Mouse (Mus musculus) WW6 (cell line): ENCODE measurements around the gene Glb1l.
"Not testable (repeated sequence)": the region's sequence is repeated elsewhere in the genome, so short reads cannot be mapped to it uniquely, and the experiment has no call there.

ENCODE experiments used
- DNase-seq: peaks from one replicate; pipeline ENCODE4 v3.0.0-alpha.2; 2013; ENCODE audit warnings: low read depth, low spot score

The Glb1l gene

DNA sequence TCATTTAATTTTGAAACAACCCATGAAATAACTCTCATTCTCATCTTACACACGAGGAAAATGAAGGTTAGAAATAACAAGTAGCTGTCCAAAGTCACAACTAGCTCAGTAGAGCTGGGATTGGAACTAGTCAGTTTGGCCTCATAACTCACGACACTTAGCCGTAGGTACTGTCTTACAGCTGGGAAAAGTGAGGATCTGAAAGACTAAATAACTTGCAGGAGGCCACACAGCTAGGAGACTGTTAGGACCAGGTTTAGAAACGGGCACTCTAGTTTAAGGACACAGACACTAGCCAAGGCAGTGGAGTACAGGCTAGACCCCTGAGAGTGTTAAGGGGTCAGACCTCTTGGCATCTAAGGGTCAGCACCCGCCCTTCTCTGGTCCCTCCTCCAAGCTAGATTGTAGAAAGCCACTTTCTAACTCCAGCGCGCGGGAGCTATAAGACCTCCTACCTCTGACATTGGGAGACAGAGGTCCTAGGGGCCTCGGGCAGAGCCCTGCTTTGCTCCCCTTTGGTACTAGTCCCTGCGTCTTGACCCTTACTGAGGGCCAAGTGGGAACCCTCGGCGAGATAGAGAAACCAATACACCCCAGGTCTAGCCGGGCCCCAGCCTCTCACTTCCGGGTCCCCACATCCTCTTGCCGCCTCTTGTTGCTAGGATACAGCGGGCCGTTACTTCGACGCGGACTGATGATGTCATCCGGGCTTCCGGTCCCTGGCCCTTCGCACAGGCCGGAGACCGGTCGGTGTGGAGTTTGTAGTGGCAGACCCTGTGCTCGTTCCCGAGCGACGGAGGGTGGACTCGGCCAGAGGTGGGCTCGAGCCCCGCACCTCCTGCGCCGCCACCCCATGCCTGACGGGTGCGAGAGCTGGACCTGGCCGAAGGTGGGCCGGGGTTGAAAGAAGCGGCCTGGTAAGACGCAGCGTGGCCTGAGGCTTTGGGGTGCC is at the start of gene Glb1l, which contains the start of gene Stk16:
TSS of gene Glb1l (minus strand) at position 678 of the 952 bp plus-strand sequence.
TSS of gene Stk16 (plus strand) at position 703 of the 952 bp plus-strand sequence.
- peak; percentile 84 for DNase-seq

DNA sequence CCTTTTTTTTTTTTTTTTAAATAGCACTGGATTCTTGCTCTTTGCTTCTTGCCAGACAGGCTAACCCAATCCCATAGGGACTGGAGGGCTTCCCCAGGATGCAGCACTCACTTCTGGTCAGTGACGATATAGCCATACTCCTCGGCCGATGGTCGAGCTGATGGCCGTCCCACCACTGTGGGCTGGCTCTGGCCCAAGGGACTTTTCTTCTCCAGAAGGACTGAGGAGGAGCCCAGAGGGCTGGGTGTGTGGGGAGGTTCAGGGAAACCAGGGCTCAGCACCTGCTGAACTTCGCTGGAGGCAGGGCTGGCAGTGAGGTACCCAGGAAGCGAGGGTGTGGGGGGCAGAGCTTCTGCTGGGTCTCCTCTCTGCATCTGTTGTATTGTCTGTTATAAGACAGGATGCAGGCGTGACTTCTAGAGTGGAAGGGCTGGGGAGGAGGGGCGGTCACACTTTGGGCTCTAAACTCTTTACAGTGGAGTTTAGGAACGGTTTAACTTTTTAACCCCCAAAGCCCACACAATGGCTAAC is 45.0 kb upstream of the Glb1l start:
- no peak for DNase-seq

DNA sequence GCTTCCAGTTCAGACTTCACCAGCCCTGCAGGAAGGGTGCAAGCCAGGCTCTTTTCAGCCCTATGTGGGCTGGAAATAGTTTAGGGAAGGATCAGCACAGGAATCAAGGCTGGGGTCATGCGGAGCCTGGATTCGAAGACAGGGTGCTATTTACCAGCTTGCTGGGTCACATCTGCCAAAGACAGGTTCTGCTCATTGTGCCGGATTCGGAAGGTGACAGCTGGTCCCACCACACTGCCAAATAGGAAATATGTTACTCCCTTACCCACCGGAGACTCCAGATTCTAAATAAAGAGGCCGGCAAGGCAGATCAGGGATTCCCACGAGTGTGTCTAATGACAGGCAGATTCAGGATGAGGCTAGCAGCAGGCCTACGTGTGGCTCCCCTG is 44.0 kb upstream of the Glb1l start:
- DNase-seq, result no peak

DNA sequence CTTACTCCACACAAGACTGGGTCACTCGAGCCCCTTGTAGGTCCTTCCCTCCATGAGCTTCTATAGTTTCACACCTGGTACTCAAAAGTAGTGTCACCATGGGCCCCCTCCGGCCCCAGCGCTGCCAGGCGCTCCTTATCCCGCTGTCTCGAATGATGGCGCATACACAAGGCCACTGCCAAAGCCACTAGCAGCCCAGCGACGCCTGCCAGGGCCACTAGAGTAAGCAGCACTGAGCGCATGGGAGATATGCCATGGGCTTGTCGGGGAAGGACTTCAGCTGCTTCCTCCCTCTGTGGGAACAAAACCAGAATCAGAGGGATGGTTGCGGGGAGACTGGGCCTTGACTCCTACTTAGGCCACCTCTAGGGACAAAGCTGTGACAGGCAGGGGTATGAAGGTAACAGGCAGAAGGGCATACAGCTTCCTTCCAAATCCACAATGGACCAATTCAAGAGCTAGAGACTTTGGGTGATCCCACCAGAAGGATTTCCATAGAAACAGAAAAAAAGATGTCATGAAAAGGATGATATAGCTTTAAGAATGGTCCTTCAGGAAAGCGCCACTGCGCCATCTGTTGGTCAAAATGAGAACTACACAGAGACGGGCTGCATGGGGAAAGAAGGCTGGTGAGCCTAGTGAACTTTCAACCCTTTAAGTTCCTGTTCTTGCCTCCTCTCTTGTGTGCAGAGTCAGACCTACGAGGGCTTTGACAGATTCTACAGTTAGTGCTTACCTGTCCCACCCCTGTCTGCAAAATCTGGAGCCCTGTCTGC is 43.4 kb upstream of the Glb1l start:
- DNase-seq, result no peak

DNA sequence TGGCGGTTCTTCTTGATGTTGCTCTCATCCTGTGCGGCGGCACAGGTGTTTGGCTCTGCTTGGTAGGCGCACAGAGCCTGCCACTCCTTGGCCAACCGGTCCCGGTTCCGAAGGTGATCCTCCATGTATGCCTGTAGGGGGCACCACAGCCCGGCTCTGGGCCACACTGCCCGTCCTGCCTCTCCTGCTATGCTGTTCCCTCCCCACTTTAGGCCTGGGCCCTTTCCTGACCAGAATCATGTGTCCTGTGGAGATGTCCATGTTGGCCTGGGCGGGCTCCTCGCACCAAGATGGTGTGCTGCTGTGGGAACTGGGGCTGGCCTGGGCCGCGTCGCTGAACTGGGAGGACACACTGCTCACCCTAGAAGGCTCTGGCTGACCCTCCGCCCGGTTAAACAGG is 42.4 kb upstream of the Glb1l start:
- DNase-seq, result no peak

DNA sequence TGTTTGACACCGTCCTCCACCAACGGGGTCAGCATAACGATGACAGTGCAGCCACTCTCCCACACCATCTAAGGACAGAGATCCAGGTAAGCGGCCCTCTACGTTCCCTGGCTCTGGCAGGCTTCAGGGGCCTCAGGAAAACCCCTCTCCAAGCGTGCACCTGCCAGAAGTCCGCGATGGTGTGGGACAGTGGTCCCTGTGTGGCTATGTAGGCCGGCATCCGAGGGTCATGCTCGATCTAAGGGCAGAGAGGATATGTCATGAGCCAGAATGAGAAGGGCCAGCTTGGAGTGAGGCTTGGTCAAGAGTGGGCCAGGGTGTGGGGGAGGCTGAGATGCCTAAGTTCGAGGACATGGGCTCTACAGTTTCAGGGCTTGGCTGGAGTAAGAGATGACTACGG is 41.7 kb upstream of the Glb1l start:
- DNase-seq, result no peak

DNA sequence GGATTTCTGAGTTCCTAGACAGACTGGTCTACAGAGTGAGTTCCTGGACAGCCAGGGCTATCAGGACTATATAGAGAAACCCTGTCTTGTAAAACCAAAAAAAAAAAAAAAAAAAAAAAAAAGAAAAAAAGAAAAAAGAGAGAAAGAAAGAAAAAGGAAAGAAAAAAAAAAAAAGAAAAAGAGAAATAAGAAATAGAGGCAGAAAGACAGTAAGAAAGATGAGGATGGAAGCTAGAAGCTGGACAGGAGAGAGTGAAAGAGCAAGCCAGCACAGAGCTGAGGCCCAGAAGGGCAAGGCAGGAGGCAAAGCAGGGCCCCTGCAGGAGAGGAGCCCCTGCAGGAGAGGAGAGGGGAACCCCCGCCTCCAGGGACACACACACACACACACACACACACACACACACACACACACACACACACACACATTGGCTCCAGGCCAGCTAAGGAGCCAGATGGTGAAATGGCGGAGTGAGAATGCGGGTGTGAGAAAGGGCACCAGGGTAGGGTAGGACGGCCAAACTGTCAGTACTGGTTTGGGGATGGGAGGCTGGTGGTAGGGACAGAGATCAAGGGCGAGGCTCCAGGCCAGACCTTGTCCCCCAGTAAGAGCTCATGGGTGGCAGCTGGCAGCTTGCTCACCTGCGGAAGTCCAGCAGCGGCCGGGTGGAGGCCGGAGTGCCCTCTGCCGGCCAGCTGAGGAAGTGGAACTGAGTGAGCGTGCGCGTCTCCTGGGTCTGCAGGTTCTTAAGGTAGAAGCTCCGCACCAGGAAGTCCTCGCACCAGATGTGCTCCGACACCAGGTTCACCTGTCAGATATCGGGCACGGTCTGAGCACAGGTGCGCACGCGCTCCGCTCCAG is 40.7 kb upstream of the Glb1l start:
- DNase-seq, result no peak

DNA sequence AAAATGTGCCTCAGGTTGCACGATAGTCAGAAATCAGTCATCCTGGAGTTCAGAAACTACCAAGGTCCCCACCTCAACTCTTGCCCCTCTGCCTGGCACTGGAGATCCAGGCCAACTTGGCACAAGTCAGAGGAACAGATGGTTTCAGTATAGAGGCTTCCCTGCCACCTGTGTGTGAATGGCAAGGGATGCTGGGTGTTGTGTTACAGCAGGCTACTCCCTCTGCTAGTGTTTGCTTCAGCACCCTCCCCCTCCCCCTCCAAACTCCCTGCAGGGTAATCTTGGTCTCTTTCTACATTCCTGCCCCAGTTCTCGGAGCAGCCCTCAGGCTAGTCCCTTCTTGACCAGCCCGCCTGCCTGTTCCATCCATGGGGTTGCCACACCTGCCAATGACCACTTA is 39.9 kb upstream of the Glb1l start:
- DNase-seq, result no peak

DNA sequence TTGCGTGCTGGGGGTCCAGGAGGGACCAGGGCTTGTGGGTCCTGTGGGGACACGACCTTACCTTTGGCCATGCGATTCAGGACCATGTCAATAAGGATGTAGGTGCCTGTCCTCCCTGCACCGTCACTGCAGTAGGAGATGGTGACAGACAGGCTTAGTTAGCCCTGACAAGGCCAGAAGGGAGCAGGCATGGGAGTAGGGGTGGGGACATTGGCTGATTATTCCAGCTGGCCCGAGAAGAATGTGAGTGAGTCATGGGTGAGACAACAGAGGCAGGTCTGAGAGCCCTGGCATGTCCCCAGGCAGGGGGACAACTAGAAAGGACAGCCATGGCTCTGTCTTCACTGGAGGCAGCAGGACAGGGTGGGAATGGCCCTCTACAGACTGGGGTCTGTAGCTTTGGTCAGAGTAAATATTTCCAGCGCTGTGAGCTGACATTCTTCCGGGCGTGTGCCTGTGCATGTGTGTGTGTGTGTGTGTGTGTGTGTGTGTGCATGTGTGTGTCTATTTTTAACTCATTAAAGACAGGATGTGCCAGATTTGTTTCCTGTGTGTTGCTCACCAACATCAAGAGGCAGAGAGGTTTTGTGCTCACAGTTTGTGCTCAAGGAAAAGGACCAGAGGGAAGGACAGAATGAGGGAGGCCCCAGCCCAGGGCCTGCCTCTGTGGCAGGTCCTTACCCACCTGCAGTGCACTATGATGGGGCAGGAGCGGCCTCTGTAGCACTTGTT is 37.6 kb upstream of the Glb1l start:
- DNase-seq, result no peak

DNA sequence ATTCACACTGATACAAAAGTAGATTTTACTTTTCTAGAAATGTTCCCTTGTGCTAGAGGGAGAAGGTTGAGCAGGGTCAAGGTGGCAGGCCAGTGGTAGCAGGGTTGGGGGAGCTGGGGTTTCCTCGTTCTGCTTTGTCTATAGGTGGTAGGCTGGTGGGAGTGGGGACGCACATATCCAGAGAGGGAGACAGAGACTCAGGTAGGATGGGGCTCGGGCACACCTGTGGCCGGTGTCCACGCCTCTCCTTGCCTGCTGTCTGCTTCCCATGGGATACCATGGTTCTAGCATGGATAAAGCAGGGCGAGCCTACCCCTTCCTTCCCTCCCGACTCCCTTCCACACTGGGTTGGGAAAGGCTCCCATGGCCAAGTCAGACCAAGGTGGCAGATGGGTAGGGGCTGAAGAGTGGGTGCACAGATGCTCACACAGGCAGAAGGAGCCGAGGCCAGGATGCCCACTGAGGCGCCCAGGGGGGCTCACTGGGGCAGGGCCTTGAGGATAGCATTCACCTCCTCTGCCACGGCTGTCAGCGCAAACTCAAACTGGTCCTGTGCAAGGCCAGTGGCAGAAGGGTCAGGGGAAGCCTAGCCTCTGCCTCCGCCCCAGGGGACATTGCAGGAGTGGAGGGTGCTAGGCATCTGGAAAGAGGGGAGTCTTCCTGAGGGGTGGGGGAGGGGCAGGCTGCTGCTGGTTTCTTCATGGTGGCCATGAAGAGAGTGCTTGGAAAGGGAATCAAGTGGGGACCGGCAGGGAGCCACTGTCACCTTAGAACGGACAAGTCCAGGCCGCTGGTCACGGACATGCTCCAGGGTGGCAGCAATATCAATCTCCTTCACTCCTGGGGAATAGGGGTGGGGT is 36.7 kb upstream of the Glb1l start:
- no peak for DNase-seq

DNA sequence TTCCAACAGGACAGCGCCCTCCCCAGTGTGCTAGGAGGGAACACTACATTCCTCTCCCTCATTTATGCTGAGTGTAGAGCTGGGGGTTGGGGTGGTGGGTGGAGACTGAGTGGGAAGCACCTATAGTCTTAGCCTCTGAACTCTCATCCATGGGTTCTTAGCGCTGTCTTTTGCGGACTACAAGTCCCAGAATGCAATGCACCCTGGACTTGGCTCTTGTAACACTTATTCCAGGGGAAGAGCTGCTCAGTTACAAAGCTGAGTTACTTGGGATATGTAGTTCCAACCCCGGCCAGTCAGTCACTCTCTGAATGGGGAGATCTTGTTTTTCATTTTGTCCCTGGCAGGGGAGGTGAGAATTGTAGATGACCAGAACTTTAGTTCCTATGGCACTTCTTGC is 34.2 kb upstream of the Glb1l start:
- no peak for DNase-seq

DNA sequence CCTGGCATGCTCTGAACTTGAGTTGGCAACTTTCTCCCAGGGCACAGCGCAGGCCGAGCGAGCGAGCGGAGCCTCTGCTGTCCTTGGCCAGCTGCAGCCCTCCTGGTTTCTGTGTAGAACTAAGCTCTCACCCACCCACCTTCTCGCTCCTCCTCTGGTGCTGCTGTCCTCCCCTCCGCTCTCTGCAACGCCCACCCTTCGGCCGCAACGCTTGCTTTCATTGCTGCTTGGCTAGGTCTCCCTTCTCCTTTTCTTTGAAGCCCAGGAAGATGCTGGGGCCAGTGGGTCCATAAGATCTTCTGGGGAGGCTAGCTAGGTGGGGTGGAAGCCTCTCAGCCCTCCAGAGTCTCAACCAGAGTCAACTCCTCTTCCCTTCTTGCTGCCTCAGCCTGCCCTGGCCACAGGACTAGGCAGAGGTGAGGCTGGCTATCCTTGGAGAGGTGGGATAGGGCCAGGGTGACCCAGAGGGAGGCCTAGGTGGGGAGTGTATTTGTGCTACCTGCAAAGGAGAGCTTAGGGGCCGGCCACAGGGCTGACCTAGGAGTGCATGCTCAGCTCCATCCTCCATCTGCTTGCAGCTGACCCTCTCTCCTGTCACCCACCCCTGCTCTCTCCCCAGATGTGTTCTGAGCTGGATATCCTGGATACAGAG is 33.7 kb upstream of the Glb1l start:
- no peak for DNase-seq

DNA sequence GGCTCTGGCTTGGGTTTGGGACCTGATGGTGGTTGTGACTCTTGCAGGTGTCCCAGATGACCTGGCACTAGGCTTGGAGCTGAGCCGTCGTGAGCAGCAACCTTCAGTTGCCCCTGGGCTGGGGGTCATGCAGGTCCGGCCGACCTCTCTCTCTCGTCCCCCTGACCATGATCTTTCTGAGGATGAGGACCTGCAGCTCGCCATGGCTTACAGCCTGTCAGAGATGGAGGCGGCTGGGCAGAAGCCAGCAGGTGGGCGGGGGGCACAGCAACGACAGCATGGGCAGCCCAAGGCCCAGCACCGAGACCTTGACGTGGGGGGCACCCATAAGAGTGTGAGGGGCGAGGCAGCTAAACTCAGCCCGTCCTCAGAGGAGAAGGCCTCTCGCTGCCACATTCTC is 32.8 kb upstream of the Glb1l start:
- DNase-seq, result no peak

DNA sequence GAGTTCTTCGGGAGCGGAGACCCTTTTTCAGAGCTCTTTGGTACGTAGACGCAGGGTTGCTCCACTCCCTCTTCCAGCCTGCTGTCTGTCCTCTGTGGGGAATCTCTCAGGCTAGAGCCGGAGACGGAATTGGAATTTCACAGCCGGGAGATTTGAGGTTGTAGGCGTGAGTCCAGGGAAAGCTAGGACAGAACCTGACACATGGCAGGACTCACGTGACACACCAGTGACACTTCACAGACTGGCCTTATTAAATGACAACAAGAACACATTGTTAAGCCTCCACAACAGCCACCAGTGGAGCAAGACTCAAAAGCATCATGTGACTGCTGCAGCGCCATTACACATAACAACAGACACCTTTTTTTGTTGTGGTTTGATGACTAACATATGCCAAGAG is 29.0 kb upstream of the Glb1l start:
- no peak for DNase-seq

DNA sequence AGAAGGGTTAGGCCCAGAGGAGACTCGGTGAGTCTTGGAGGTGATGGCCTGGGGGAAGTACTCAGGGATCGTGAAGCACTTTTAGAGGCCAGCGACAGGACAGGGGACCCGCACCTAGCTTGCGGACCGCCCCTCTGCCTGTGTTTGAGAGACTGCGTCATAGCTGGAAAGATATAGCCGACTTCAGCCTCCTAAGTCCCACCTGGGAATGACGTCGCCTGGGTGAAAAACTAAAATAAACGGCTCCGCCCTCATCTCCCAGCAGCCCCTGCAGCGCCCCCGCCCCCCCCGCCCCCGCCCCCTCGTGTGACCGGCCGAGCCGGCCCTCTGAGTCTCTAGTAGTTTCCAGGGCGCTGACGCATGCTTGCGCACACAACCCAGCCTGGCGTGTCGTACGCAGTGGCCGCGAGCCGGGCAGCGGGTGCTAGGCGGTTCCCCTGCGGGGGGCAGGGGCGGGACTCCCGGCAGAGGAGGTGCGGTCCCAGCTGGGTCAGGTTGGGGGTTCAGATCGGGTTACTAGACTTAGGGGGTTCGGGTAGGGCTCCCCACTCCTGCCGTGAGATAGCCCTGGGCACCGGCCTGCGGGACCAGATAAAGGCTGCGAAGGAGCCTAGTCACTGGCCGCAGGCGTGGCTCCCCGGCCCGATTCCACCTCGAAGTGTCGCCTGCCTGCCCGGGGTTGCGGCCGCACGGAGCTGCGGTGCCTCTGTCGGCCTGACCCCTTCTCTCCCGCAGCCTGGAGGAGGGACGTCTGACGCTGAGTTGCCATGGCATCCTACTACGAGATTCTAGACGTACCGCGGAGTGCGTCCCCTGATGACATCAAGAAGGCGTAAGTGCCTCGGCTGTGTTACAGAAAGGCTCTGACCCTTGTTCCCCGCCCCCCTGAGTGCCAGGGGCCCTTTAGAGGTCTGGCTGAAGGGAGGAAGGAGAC is 25.8 kb upstream of the Glb1l start, which contains the start of gene Dnajb2:
TSS of gene Dnajb2 (plus strand) at position 290 of the 934 bp plus-strand sequence.
- DNase-seq, result no peak

DNA sequence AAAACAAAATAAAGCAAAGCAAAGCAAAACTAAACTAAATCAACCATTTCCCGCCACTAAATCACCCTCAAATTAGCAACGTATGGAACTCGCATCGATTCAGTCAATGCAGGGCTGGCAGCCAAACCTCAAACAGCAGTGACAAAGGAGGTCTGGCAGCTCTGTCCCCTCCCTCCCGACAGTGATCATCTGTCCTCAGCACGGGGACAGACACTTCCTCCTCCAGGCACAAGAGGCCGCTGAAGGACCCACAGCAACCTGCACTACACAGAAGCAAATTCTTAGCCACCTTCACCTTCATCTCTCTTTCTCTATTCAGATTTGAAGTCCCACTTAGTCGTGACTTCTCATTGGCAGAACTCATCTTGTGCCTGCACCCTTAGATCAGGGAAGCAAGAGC is 24.0 kb upstream of the Glb1l start:
- no peak for DNase-seq

DNA sequence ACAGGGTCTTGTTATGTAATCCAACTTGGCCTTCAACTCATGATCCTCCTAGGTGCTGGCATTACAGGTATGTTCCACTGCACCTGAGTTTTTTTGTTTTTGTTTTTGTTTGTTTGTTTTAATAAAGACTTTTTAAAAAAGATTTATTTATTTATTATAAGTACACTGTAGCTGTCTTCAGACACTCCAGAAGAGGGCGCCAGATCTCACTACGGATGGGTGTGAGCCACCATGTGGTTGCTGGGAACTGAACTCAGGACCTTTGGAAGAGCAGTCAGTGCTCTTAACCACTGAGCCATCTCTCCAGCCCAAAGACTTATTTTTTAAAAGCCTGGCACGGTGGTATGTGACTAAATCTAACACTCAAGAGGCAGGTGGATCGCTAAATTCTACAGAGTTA is 21.9 kb upstream of the Glb1l start:
- DNase-seq, result not testable (repeated sequence)

DNA sequence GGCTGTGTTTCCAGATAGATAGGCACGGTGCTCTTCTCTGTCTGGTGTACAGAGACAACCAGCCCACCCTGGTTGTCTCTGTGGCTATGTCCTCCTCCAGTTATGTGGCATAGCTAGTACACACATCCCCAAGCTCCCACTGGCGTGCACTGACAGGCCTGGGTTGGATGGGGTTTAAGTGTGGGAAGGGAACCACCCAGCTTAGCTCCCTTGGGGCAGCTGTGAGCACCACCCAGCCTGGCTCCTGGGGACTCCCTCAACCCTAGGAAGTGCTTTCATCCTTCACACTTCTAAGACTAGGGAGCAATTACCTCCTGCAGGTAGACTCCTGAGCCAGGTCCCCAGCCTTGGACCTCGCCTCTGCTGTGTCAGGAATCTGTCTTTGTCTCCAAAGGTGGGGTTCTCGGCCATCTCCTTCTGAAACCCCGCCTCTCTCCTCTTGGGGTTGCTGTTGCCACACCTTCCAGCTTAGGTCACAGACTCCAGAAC is 21.1 kb upstream of the Glb1l start, which contains the start of gene A630095N17Rik:
TSS of gene A630095N17Rik (minus strand) at position 439 of the 489 bp plus-strand sequence.
- DNase-seq, result no peak
